Mouse (Mus musculus): ENCODE data around the gene Ninj1. TPM values are rescaled to one million over a fixed set of nuclear protein-coding genes. Genes with fewer than 3 reads are reported as not detected.

The Ninj1 gene
- polyA plus RNA-seq, 1 experiment from 2014 or later: 48.7 TPM

DNA sequence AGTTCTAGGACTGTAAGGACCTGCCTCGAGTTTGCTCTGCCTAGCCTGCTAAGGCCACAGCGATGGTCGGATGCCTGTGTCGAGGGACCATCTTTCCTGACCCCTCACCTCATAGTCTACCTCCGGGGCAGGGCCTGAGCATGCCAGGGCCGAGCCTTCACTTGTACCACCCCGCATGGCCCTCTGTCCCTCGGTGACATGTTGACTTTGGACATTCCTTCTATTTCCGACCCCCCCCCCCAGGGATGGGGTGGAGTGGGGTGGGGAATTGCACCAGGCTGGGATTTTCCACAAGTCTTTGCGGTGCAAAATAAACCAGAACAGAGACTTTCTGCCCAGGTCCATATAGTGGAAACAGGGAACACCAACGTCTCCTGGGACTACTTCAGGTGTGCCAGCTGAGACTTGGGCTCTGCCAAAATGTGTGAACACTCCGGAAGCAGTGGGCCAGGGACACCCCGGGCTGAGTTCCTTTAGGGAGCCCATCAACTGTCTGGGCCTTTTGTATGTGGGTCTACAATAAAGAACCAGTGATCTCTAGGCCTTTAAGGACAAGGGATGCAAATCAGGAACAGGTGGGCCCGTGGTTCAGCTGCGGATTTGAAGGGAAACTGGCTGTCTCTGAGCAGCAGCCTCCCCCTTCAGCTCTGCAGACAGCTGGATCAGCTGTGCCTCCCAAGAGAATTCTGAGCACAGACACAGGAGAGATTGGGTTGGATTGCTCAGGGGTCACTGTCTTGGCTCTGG, 1.1 kb downstream of the Ninj1 start:
- Histone ChIP-seq H3K4me1 (replicated peaks) (peaks cover 66% of the 10 kb centered on the region), H3K27me3 (no peaks in the 10 kb centered on the region), H3K9me3 (replicated peaks) (no peaks in the 10 kb centered on the region), H3K9ac (peak overlapping the region; percentile 72), H3K4me3 (replicated peaks) (peak overlapping the region; percentile 78), H3K4me2 (peak overlapping the region; percentile 99), H3K27ac (replicated peaks) (peak overlapping the region; percentile 86), H3K36me3 (replicated peaks) (no peaks in the 10 kb centered on the region)
- ATAC-seq (ENCODE audit: insufficient read depth): no peak
- WGBS (ENCODE audit: insufficient replicate concordance): 16% methylated on average over 15 of the region's 15 CpGs

DNA sequence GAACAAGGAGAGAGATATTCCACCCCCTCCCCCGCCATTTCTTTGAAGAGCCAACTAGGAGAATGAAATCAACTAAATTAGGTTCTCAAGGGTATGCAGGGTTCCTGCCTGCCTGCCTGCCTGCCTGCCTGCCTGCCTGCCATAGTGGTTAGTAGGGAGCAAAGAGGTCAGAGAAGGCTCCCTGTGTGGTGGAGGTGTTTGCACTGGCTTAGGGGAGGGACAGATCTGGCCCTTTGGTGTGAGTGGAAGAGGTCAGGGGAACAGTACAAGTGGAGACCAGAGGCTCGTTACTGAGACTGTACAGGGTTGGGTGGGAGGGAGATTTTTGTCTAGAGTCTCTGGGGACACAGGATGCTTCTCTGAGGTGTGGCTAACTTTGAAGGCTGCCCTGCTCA, 1.7 kb downstream of the Ninj1 start:
- Histone ChIP-seq H3K27me3 (no peaks in the 10 kb centered on the region), H3K4me2 (peak overlapping the region; percentile 99), H3K4me3 (replicated peaks) (peak overlapping the region; percentile 78; the same call in 1 of the 2 replicates), H3K36me3 (replicated peaks) (no peaks in the 10 kb centered on the region), H3K9ac (no peak overlapping the region; the same call in 1 of the 2 replicates), H3K27ac (replicated peaks) (peak overlapping the region; percentile 86; the same call in 1 of the 2 replicates), H3K4me1 (replicated peaks) (peaks cover 61% of the 10 kb centered on the region), H3K9me3 (replicated peaks) (no peaks in the 10 kb centered on the region)
- ATAC-seq (ENCODE audit: insufficient read depth): no peak
- 51% methylated on average over 2 of the region's 2 CpGs for WGBS (ENCODE audit: insufficient replicate concordance)

DNA sequence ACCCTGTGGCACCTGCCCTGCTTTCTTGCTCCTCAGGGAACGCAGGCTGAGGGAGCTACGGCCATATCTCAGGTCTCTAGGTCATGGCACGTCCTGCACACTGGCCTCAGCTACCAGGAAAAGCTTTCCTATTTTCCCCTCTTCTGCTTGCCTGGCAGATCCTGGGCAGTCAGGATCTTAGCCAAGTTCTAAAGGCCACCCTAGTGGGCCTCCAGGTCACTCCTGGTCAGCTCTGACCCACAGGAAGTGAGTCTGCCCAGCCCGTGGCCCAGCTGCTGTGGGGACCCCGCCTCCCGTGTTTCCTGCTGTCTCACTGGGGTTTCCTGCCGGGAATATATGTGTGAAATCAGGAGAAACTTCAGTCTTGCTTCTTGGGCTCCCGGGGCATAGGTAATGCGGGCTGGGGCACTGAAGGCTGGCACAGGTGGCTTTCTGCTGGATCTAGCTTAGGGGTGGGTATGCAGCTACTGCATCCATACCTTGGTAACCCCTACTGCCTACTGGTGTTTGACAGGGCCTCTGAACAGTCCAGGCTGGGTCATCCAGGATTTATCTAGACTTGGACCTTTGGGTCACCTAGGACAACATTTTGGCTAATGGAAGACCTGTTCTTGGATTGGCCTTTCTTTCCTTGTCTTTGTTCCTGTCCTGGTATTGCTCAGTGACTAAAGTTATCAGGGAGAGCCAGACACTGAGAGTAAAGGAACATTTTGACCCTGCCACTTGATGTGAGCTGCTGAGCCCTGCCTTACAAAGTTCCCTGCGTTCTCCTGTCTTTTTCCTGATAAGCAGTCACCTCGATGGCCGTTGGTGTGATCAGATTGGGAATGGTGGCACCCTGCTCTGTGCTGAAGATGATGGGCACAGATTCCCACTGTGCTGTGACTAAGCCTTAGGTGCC, 2.9 kb downstream of the Ninj1 start:
- peaks cover 1% of the 10 kb centered on the region; the same call in 1 of the 2 replicates for H3K36me3 ChIP-seq (replicated peaks)
- H3K4me3 ChIP-seq (replicated peaks): no peak overlapping the region
- WGBS (ENCODE audit: insufficient replicate concordance): 33% methylated on average over 12 of the region's 12 CpGs
- no peak overlapping the region for H3K9ac ChIP-seq
- H3K27me3 ChIP-seq: no peaks in the 10 kb centered on the region
- H3K27ac ChIP-seq (replicated peaks): peak overlapping the region; percentile 57
- H3K4me1 ChIP-seq (replicated peaks): peaks cover 61% of the 10 kb centered on the region
- peak overlapping the region; percentile 20 for H3K4me2 ChIP-seq
- ATAC-seq (ENCODE audit: insufficient read depth): no peak
- no peaks in the 10 kb centered on the region for H3K9me3 ChIP-seq (replicated peaks)

DNA sequence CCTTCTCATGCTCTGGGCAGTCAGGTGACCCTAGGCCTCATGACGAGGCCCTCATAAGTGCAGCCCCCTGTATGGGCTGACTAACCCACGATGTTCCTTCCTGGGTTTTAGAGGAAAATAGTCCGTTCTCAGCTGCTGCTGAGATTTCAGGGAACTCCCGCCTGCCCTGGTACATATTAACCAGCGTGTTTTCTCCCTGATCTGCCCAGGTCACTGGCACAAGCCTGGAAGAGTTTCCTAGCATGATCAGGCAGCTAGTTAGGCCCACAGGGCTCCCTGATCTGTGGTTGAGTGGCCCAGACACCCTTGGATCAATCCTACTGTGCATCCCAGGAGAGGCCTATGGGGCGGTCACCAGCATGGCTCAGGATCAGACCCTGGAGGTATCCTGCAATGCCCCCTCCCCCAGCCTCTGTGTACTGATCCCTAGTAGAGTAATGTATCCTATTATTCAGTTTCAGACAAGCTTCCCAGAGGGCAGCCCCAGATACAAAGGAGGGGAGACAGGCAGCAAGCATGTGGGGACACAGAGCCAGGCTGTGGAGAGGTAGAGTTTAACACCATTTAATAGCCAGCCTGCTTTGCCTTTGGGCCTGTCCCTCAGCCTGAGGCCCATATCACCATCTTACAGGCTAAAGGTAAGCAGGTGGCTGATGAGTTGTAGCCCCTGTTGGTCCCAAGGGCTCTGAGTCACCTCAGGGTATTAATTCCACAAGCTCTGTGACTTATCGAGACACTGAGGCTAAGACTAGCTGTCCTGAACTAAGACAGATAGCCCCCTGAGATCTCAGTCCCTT, 3.8 kb downstream of the Ninj1 start:
- Histone ChIP-seq H3K27me3 (no peaks in the 10 kb centered on the region), H3K36me3 (replicated peaks) (peaks cover 9% of the 10 kb centered on the region), H3K27ac (replicated peaks) (peak overlapping the region; percentile 56; the same call in 1 of the 2 replicates), H3K4me3 (replicated peaks) (no peak overlapping the region), H3K9ac (no peak overlapping the region), H3K4me1 (replicated peaks) (peaks cover 65% of the 10 kb centered on the region), H3K9me3 (replicated peaks) (no peaks in the 10 kb centered on the region), H3K4me2 (peak overlapping the region; percentile 3; the same call in 1 of the 2 replicates)
- no peak for ATAC-seq (ENCODE audit: insufficient read depth)
- 47% methylated on average over 7 of the region's 7 CpGs for WGBS (ENCODE audit: insufficient replicate concordance)

DNA sequence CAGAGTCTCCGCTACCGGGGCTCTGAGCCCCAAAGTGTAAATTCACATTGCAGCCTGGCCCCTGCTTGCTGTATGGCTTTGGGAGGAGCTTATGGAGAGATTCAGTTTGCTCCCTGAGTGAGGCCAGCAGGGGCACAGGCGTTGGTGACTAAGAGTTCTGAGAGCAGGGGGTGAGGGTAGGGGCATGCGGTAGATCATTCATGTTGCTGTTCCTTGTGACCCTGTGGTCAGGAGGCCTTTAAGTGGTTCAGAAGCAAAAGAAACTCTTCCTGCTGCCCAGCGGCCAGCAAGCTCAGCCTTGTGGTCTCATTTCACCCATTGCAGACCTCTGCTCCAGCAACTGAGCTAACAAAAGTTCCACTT, 4.4 kb downstream of the Ninj1 start:
- Histone ChIP-seq H3K9me3 (replicated peaks) (no peaks in the 10 kb centered on the region), H3K27ac (replicated peaks) (peak overlapping the region; percentile 26; the same call in 1 of the 2 replicates), H3K36me3 (replicated peaks) (peaks cover 13% of the 10 kb centered on the region), H3K4me3 (replicated peaks) (no peak overlapping the region), H3K4me2 (no peak overlapping the region), H3K4me1 (replicated peaks) (peaks cover 65% of the 10 kb centered on the region), H3K27me3 (no peaks in the 10 kb centered on the region), H3K9ac (no peak overlapping the region)
- no peak for ATAC-seq (ENCODE audit: insufficient read depth)
- WGBS (ENCODE audit: insufficient replicate concordance): 25% methylated on average over 5 of the region's 5 CpGs

DNA sequence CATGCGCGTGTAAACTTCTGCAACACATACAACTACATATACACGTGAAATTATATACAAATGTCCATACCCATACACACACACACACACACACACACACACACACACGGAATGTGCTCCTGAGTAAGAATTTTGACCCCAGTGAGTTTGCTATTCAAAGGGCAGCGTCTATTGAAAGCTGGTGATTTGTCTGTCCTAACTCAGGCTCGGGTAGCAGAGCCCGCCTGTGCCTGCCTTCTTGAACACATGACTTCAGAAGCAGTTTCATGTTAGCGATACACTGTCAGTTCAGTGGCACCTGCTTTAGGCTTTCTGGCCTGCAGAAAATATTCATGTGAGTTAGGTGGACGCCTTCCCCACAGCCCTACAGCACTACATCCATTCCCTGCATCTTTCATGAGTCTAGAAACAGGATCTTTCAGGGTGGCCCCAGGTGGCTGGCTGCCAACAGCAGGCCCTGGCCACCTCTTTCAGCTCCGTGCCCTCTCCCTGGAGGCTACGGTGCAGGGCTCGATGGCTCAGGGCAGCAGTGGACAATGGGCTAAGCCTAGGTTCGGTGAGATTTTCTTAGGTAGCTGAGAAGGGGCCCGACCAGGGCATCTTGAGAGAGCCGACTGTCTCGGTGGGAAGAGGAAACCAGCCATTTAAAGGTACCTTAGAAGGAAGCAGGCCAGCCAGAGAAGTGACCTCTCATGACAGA, 5.0 kb downstream of the Ninj1 start:
- Histone ChIP-seq H3K9ac (no peak overlapping the region), H3K9me3 (replicated peaks) (no peaks in the 10 kb centered on the region), H3K27ac (replicated peaks) (0 out of 2 replicates have a peak overlapping the region, but pooled peaks have one; percentile 26), H3K36me3 (replicated peaks) (peaks cover 13% of the 10 kb centered on the region), H3K27me3 (no peaks in the 10 kb centered on the region), H3K4me2 (no peak overlapping the region), H3K4me1 (replicated peaks) (peaks cover 60% of the 10 kb centered on the region), H3K4me3 (replicated peaks) (no peak overlapping the region)
- no peak for ATAC-seq (ENCODE audit: insufficient read depth)
- 61% methylated on average over 16 of the region's 16 CpGs for WGBS (ENCODE audit: insufficient replicate concordance)

DNA sequence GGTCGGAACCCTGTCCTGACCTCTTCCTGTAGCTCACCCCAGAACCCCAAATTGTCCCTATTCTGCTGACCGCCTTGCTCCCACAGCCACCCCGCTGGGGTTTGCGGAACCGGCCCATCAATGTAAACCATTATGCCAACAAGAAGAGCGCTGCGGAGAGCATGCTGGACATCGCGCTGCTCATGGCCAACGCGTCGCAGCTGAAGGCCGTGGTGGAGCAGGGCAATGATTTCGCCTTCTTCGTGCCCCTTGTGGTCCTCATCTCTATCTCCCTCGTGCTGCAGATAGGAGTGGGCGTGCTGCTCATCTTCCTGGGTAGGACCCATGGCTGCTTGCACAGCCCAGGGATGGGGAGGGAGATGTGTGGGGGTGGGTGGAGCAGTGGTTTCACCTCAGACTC, 6.4 kb downstream of the Ninj1 start:
- Histone ChIP-seq H3K4me1 (replicated peaks) (peaks cover 47% of the 10 kb centered on the region), H3K36me3 (replicated peaks) (peaks cover 19% of the 10 kb centered on the region), H3K9me3 (replicated peaks) (no peaks in the 10 kb centered on the region), H3K9ac (no peak overlapping the region), H3K27me3 (no peaks in the 10 kb centered on the region), H3K4me3 (replicated peaks) (no peak overlapping the region), H3K4me2 (no peak overlapping the region), H3K27ac (replicated peaks) (no peak overlapping the region)
- 81% methylated on average over 17 of the region's 17 CpGs for WGBS (ENCODE audit: insufficient replicate concordance)
- ATAC-seq (ENCODE audit: insufficient read depth): no peak

DNA sequence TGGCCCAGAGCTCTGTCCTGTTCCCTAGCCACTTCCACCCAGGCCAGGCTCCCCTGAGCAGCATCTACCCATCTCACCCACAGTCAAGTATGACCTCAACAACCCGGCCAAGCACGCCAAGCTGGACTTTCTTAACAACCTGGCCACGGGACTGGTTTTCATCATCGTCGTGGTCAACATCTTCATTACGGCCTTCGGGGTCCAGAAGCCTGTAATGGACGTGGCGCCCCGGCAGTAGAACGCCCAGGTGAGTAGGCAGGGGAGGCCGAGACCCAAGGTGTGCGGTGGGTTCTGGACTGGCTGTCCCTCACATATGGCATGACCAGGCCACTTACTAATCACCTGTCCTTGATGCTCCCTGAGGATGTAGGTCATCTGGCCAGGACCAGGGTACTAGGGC, 7.5 kb downstream of the Ninj1 start:
- Histone ChIP-seq H3K27me3 (no peaks in the 10 kb centered on the region), H3K27ac (replicated peaks) (no peak overlapping the region), H3K4me3 (replicated peaks) (no peak overlapping the region), H3K36me3 (replicated peaks) (peaks cover 19% of the 10 kb centered on the region), H3K4me1 (replicated peaks) (peaks cover 36% of the 10 kb centered on the region), H3K9ac (no peak overlapping the region), H3K4me2 (no peak overlapping the region), H3K9me3 (replicated peaks) (no peaks in the 10 kb centered on the region)
- ATAC-seq (ENCODE audit: insufficient read depth): no peak
- WGBS (ENCODE audit: insufficient replicate concordance): 78% methylated on average over 13 of the region's 13 CpGs

DNA sequence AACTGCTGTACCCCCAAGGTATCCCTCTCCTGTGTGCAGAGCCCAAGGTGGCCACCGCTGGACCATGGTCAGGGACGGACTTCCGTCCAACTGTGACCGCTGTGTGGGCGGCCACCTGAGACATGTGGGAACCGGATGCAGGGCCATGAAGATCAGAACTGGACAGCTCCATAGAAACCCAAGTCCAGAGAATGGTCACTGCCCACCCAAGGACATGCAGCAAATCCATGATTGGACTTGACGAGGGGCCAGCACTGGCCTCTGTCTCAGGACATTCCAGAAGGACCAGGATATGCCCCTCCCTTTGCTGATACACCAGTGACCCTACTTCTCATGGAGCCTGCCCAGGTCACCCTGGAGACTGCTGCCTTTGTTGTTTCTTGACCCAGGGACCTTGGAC, 8.4 kb downstream of the Ninj1 start:
- Histone ChIP-seq H3K27me3 (no peaks in the 10 kb centered on the region), H3K9me3 (replicated peaks) (no peaks in the 10 kb centered on the region), H3K9ac (no peak overlapping the region), H3K4me2 (no peak overlapping the region), H3K4me3 (replicated peaks) (no peak overlapping the region), H3K36me3 (replicated peaks) (peaks cover 19% of the 10 kb centered on the region), H3K27ac (replicated peaks) (no peak overlapping the region), H3K4me1 (replicated peaks) (peaks cover 30% of the 10 kb centered on the region)
- WGBS (ENCODE audit: insufficient replicate concordance): 84% methylated on average over 7 of the region's 7 CpGs
- ATAC-seq (ENCODE audit: insufficient read depth): no peak

DNA sequence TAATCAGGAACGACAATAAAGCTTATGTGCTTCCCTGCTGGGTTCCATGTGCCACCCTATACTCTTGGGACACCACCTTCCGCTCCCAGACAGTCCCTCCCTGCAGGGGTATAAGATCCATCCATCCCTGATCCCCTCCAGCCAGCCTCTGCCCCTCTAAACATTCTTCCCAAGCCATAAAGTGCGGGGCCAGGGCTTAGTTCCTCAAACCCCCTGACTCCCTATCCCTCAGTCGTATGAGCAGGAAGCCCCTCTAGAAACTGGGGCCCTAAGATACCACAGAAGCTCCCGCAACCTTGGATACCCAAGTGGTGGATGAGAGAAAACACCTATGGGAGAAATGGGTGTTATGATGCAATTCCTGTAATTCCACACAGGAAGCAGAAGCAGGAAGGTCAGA, 8.9 kb downstream of the Ninj1 start:
- H3K27me3 ChIP-seq: no peaks in the 10 kb centered on the region
- H3K4me1 ChIP-seq (replicated peaks): peaks cover 29% of the 10 kb centered on the region
- H3K9ac ChIP-seq: no peak overlapping the region
- no peak overlapping the region for H3K27ac ChIP-seq (replicated peaks)
- no peak overlapping the region for H3K4me3 ChIP-seq (replicated peaks)
- WGBS (ENCODE audit: insufficient replicate concordance): 49% methylated on average over 5 of the region's 5 CpGs
- no peaks in the 10 kb centered on the region for H3K9me3 ChIP-seq (replicated peaks)
- ATAC-seq (ENCODE audit: insufficient read depth): no peak
- H3K36me3 ChIP-seq (replicated peaks): peaks cover 19% of the 10 kb centered on the region
- H3K4me2 ChIP-seq: no peak overlapping the region
